Mouse (Mus musculus): ENCODE results near the gene Vsx2. TPM values are rescaled to one million over a fixed set of nuclear protein-coding genes. Genes with fewer than 3 reads are reported as not detected.
"Not testable (repeated sequence)": the region's sequence is repeated elsewhere in the genome, so short reads cannot be mapped to it uniquely, and the experiment has no call there.

Vsx2 gene
- polyA plus RNA-seq, 1 experiment from 2014 or later, result 4.8 TPM

DNA sequence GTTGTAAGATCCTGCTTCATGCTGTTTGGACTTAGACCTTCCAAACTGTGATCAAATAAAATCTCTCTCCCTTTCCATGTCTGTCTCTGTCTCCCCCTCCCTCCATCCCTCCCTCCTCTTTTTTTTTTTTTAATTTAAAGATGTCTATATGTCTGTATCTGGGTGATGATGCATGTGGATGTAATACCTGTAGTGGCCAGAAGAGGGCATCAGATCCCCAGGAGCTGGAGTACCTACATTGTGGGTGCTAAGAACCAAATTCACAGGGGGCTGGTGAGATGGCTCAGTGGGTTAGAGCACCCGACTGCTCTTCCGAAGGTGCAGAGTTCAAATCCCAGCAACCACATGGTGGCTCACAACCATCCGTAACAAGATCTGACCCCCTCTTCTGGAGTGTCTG is 30.0 kb upstream of the Vsx2 start:
- H3K36me3 ChIP-seq (replicated peaks; ENCODE audit: control insufficient read depth, insufficient read depth); H3K4me1 ChIP-seq (replicated peaks; ENCODE audit: control insufficient read depth, insufficient read depth, low read length); H3K4me3 ChIP-seq (replicated peaks; ENCODE audit: low read length); H3K9ac ChIP-seq; DNase-seq (ENCODE audit: low spot score); H3K9me3 ChIP-seq (ENCODE audit: control insufficient read depth, low read length); H3K4me2 ChIP-seq (replicated peaks); H3K27ac ChIP-seq; ATAC-seq (ENCODE audit: low FRiP score): not testable (repeated sequence)
- 85% methylated on average over 2 of the region's 3 CpGs for WGBS
- peaks cover 54% of the 10 kb centered on the region for H3K27me3 ChIP-seq (ENCODE audit: control insufficient read depth, insufficient read depth, low read length)

DNA sequence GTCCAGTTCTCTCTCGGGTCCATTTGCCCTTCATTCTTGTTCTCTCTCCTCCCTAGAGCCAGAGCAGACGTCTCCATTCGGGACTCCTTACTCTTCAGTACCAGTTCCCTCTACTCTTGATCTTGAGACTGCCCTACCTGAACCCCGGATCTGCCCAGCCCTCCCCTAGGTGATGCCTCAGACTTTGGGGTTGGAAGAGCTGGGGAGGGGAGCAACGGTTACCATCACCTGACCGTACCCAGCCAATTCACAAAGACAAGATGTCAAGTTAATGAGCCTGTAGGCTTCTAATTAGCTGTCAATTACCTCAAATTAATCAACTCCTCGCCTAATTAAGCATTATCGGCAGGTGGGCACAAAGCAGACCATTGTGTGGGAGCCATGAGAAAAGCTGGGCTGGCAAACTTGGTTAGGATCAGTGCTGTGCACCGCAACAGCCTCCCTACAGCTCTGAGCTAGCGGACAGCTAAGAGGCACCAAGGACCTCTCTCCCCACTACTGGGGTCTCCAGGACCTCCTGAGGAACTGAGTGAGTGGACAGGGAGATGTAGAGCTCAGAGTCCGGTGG is 28.1 kb upstream of the Vsx2 start:
- Histone ChIP-seq H3K9ac (no peak overlapping the region), H3K36me3 (replicated peaks; ENCODE audit: control insufficient read depth, insufficient read depth) (no peaks in the 10 kb centered on the region), H3K4me1 (replicated peaks; ENCODE audit: control insufficient read depth, insufficient read depth, low read length) (no peaks in the 10 kb centered on the region), H3K27ac (no peak overlapping the region), H3K4me3 (replicated peaks; ENCODE audit: low read length) (no peak overlapping the region), H3K27me3 (ENCODE audit: control insufficient read depth, insufficient read depth, low read length) (peaks cover 37% of the 10 kb centered on the region), H3K4me2 (replicated peaks) (no peak overlapping the region), H3K9me3 (ENCODE audit: control insufficient read depth, low read length) (no peaks in the 10 kb centered on the region)
- DNase-seq (ENCODE audit: low spot score) (no peak), ATAC-seq (ENCODE audit: low FRiP score) (no peak)
- 68% methylated on average over 11 of the region's 11 CpGs for WGBS

DNA sequence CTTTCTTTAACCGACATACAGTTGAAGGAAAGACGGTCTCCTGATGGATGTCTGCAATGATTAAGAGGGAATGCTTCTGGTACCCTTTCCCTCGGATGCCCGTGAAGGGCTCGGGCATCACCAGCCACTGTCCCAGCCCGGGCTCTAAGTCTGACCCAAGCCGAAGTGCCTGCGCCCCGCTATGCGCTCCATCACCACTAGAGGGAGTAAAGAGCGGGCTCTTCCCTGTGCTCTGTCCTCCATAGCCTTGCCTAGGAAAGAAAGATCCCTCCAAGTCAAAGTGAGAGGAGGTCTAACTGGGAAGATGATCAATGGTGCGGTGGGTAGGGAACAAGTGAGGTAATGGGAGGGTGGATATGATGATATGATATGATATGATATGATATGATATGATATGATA is 23.5 kb upstream of the Vsx2 start:
- H3K36me3 ChIP-seq (replicated peaks; ENCODE audit: control insufficient read depth, insufficient read depth), result no peaks in the 10 kb centered on the region
- H3K4me1 ChIP-seq (replicated peaks; ENCODE audit: control insufficient read depth, insufficient read depth, low read length), result no peaks in the 10 kb centered on the region
- H3K27ac ChIP-seq, result no peak overlapping the region
- WGBS, result 8% methylated on average over 12 of the region's 12 CpGs
- DNase-seq (ENCODE audit: low spot score) (peak; percentile 84), ATAC-seq (ENCODE audit: low FRiP score) (0 out of 2 replicates have a peak, but pooled peaks have one; percentile 55)
- H3K9me3 ChIP-seq (ENCODE audit: control insufficient read depth, low read length), result no peaks in the 10 kb centered on the region
- no peak overlapping the region for H3K9ac ChIP-seq
- no peak overlapping the region for H3K4me3 ChIP-seq (replicated peaks; ENCODE audit: low read length)
- no peak overlapping the region for H3K4me2 ChIP-seq (replicated peaks)
- H3K27me3 ChIP-seq (ENCODE audit: control insufficient read depth, insufficient read depth, low read length), result 0 out of 2 replicates have a peak, but pooled peaks cover 15% of the 10 kb centered on the region

DNA sequence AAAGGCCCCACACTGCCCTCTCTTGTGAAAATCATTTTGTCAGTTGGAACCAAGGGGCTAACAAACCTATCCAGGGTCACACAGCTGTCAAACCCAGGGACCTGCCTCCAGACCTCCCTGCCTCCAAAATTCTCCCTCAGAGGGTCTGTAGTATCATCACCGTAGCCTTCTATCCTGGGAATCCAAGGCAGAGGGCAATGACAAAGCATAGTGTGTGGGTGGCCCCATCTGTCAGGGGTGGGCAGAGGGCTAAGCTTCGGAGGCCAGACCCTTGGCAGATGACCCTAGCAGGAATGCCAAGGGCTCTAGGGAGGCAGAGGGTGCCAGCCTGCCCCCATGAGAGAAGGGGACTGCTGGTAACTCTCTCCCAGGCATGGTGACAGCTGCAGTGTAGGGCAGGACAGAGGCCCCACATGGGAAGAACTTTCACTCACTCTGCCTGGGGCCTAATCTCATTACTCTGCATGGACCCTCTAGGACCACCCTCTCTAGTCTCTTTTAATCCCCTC is 22.9 kb upstream of the Vsx2 start:
- Histone ChIP-seq H3K27me3 (ENCODE audit: control insufficient read depth, insufficient read depth, low read length) (0 out of 2 replicates have a peak, but pooled peaks cover 13% of the 10 kb centered on the region), H3K4me1 (replicated peaks; ENCODE audit: control insufficient read depth, insufficient read depth, low read length) (no peaks in the 10 kb centered on the region), H3K27ac (no peak overlapping the region), H3K9me3 (ENCODE audit: control insufficient read depth, low read length) (no peaks in the 10 kb centered on the region), H3K4me2 (replicated peaks) (no peak overlapping the region), H3K36me3 (replicated peaks; ENCODE audit: control insufficient read depth, insufficient read depth) (no peaks in the 10 kb centered on the region), H3K9ac (no peak overlapping the region), H3K4me3 (replicated peaks; ENCODE audit: low read length) (no peak overlapping the region)
- DNase-seq (ENCODE audit: low spot score) (no peak), ATAC-seq (ENCODE audit: low FRiP score) (no peak)
- WGBS, result 43% methylated on average over 2 of the region's 2 CpGs

DNA sequence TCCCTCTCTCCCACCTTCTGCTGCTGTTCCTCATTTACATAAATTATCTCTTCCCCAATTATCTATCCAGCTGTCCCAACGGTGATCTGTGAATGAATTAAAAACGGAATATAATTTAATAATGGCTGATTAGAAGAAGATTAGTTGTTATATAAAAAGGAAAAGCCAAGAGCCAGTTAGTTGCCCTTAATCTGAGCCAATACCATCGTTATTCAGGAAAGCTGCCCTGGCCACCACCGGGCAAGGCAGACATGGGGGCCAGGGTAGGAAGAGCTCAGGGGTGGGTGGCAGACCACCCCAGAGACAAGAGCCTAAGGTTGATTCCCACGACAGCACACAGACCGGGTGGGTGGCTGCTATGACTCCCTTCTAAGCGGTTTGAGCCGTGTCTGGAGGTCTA is 21.3 kb upstream of the Vsx2 start:
- no peak for ATAC-seq (ENCODE audit: low FRiP score)
- Histone ChIP-seq H3K4me3 (replicated peaks; ENCODE audit: low read length) (no peak overlapping the region), H3K4me2 (replicated peaks) (no peak overlapping the region), H3K27me3 (ENCODE audit: control insufficient read depth, insufficient read depth, low read length) (0 out of 2 replicates have a peak, but pooled peaks cover 13% of the 10 kb centered on the region), H3K27ac (no peak overlapping the region), H3K9me3 (ENCODE audit: control insufficient read depth, low read length) (no peaks in the 10 kb centered on the region), H3K9ac (no peak overlapping the region), H3K36me3 (replicated peaks; ENCODE audit: control insufficient read depth, insufficient read depth) (no peaks in the 10 kb centered on the region), H3K4me1 (replicated peaks; ENCODE audit: control insufficient read depth, insufficient read depth, low read length) (no peaks in the 10 kb centered on the region)
- WGBS, result 38% methylated on average over 8 of the region's 8 CpGs
- no peak for DNase-seq (ENCODE audit: low spot score)

DNA sequence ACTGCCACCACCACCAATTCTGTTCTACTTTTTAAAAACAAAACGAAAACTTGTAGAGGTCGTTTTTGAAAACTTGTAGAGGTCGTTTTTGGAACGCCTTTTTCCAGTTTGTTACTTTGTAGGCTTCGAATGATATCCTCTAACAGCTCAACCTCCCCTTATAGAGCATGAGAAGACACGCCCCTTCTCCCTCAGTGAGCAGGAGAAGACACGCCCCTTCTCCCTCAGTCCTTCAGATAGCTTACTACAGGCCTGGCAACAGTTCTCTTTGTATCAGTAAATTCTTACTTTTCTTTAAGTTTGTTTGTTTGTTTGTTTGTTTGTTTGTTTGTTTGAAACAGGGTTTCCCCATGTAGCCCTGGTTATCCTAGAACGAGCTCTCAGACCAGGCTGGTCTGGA is 14.3 kb upstream of the Vsx2 start:
- no peaks in the 10 kb centered on the region for H3K4me1 ChIP-seq (replicated peaks; ENCODE audit: control insufficient read depth, insufficient read depth, low read length)
- ATAC-seq (ENCODE audit: low FRiP score) (no peak), DNase-seq (ENCODE audit: low spot score) (no peak)
- no peaks in the 10 kb centered on the region for H3K9me3 ChIP-seq (ENCODE audit: control insufficient read depth, low read length)
- no peak overlapping the region for H3K9ac ChIP-seq
- WGBS, result 58% methylated on average over 8 of the region's 8 CpGs
- H3K27me3 ChIP-seq (ENCODE audit: control insufficient read depth, insufficient read depth, low read length), result no peaks in the 10 kb centered on the region
- H3K27ac ChIP-seq, result no peak overlapping the region
- no peak overlapping the region for H3K4me3 ChIP-seq (replicated peaks; ENCODE audit: low read length)
- H3K4me2 ChIP-seq (replicated peaks), result no peak overlapping the region
- no peaks in the 10 kb centered on the region for H3K36me3 ChIP-seq (replicated peaks; ENCODE audit: control insufficient read depth, insufficient read depth)

DNA sequence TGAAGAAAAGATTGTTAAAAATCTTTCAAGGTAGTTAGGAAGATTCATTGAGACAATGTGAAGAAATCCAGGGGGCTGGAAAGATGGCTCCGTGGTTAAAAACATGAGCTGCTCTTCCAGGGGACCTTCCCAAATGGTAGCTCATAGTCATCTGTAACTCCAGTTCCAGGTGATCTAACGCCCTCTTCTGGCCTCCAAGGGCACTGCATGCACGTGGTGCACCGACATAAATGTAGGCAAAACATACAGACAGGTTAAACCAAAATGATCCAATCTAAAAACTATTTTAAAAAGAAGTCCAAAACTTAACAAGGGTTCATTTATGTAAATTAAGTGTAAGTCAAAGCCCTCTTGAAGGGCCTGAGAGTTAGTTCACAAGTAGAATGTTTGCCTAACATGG is 7.0 kb upstream of the Vsx2 start:
- H3K9ac ChIP-seq, result no peak overlapping the region
- DNase-seq (ENCODE audit: low spot score) (no peak), ATAC-seq (ENCODE audit: low FRiP score) (no peak)
- H3K9me3 ChIP-seq (ENCODE audit: control insufficient read depth, low read length), result no peaks in the 10 kb centered on the region
- no peak overlapping the region for H3K4me2 ChIP-seq (replicated peaks)
- H3K27me3 ChIP-seq (ENCODE audit: control insufficient read depth, insufficient read depth, low read length), result peaks cover 34% of the 10 kb centered on the region
- H3K36me3 ChIP-seq (replicated peaks; ENCODE audit: control insufficient read depth, insufficient read depth), result no peaks in the 10 kb centered on the region
- no peaks in the 10 kb centered on the region for H3K4me1 ChIP-seq (replicated peaks; ENCODE audit: control insufficient read depth, insufficient read depth, low read length)
- WGBS, result 58% methylated on average over 4 of the region's 4 CpGs
- H3K27ac ChIP-seq, result no peak overlapping the region
- H3K4me3 ChIP-seq (replicated peaks; ENCODE audit: low read length), result no peak overlapping the region

DNA sequence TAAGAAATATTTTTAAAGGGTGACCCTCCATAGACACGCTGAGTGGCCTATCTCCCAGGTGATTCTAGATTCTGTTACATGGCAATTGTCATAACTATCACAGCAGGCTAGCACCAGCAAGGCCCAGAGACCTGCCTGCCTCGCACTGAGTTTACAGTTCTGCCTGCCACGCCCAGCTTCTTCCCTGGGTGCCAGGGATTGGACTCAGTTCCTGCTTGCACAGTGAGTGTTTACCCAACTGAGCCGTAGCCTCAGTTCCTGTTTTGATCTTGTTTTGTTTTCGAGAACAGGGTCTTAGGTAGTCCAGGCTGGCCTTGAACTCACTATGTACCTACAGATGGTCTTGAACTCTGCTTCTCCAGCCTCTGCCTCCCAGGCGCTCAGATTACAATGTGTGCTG is 2.0 kb upstream of the Vsx2 start:
- Histone ChIP-seq H3K9me3 (ENCODE audit: control insufficient read depth, low read length) (no peaks in the 10 kb centered on the region), H3K4me2 (replicated peaks) (no peak overlapping the region), H3K27ac (no peak overlapping the region), H3K36me3 (replicated peaks; ENCODE audit: control insufficient read depth, insufficient read depth) (no peaks in the 10 kb centered on the region), H3K4me1 (replicated peaks; ENCODE audit: control insufficient read depth, insufficient read depth, low read length) (no peaks in the 10 kb centered on the region), H3K27me3 (ENCODE audit: control insufficient read depth, insufficient read depth, low read length) (peaks cover 76% of the 10 kb centered on the region), H3K9ac (no peak overlapping the region), H3K4me3 (replicated peaks; ENCODE audit: low read length) (no peak overlapping the region)
- WGBS, result 87% methylated on average over 6 of the region's 6 CpGs
- DNase-seq (ENCODE audit: low spot score), result no peak
- no peak for ATAC-seq (ENCODE audit: low FRiP score)

DNA sequence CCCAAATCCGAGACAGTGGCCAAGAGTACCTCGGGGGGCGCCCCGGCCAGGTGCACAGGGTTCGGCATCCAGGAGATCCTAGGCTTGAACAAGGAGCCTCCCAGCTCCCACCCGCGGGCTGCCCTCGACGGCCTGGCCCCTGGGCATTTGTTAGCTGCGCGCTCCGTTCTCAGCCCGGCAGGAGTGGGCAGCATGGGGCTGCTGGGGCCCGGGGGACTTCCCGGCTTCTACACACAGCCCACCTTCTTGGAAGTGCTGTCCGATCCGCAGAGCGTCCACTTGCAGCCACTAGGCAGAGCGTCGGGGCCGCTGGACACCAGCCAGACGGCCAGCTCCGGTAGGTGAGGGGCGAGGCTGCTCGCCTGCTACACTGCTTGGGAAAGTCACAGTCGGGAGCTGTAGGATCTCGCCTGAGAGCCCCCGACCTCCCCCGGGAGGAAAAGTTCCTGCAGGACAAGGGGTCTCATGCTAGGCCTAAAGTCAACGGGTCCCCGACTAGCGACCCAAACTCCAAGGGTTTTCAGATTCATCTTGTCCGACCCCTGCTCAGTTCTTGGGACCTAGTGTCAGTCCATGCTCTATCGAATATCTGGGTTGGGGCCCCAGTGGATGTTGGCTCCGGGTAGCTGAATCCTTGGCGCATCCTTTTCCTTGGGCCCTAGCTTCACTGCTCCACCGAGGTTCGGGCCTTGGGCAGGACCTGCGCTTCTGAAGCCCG is 573 bp downstream of the Vsx2 start:
- no peak overlapping the region for H3K27ac ChIP-seq
- WGBS, result 1% methylated on average over 39 of the region's 40 CpGs
- no peak overlapping the region; the same call in 1 of the 2 replicates for H3K4me2 ChIP-seq (replicated peaks)
- peaks cover 84% of the 10 kb centered on the region for H3K27me3 ChIP-seq (ENCODE audit: control insufficient read depth, insufficient read depth, low read length)
- no peaks in the 10 kb centered on the region for H3K36me3 ChIP-seq (replicated peaks; ENCODE audit: control insufficient read depth, insufficient read depth)
- no peaks in the 10 kb centered on the region for H3K9me3 ChIP-seq (ENCODE audit: control insufficient read depth, low read length)
- DNase-seq (ENCODE audit: low spot score), result no peak
- peak overlapping the region; percentile 16 for H3K4me3 ChIP-seq (replicated peaks; ENCODE audit: low read length)
- H3K9ac ChIP-seq, result no peak overlapping the region
- ATAC-seq (ENCODE audit: low FRiP score), result no peak
- no peaks in the 10 kb centered on the region for H3K4me1 ChIP-seq (replicated peaks; ENCODE audit: control insufficient read depth, insufficient read depth, low read length)

All from hindbrain, embryonic 14.5 days (tissue).